Mouse (Mus musculus) heart, postnatal 4 days (tissue): Measurements from ENCODE around the gene Mag. TPM values are rescaled to one million over a fixed set of nuclear protein-coding genes. Genes with fewer than 3 reads are reported as not detected.

Experiments used
- DNase-seq: peaks from one replicate; pipeline ENCODE4 v3.0.0; 2021
- total RNA-seq, 2 experiments: library from RNA; stranded (reverse); gene quantifications; 2 replicates each; pipeline ENCODE4 v1.2.3; 2021

Mag gene
- total RNA-seq, 2 experiments from 2014 or later = 0.31 to 1.3 TPM

DNA sequence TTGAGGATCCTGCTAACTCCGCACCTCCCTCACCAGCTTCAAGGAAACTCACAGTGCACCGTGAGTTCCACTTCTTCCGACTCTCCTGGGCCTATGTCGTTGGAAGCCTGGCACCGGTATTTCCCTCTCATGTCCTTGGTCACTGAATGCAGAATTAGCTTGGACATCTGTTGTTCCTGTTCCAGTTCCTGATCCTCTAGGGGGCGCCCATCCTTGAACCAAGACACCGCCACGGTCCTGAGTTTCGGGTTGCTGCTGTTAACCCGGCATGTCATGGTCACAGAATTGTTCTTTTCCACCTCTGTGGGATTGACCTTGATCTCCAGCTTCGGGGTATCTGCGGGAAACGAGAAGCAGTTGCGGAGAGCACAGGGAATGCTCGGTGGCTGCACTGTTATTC, 41.6 kb downstream of the Mag start:
- peak; percentile 84 for DNase-seq

DNA sequence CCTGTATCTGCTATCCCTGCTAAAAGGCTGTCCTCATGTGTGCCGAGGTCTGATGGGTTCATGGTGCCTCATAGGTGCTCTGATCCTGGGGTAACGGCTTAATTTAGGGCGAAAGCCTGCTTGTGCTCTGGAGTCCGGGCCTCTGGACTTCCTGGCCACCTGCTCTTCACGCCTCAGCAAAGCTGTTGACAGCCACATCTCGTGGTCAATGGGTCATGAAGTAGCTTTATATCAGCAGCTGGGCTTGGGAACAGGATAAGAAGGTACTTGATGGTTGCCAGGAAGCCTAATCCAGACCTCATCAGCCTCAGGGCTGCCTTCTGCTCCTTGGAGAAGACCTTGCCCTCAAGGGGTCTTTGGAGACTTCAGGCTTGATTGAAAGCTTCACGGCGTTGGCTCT, 51.3 kb downstream of the Mag start:
- no peak for DNase-seq

- DNase-seq = no peak
Observed at GRCm38 (mm10) chr7:30861464-30861863, 53.2 kb downstream of the Mag start, which contains the start of gene Ffar1. Gene Ffar1 (minus strand): TSS chr7:30861564.

DNA sequence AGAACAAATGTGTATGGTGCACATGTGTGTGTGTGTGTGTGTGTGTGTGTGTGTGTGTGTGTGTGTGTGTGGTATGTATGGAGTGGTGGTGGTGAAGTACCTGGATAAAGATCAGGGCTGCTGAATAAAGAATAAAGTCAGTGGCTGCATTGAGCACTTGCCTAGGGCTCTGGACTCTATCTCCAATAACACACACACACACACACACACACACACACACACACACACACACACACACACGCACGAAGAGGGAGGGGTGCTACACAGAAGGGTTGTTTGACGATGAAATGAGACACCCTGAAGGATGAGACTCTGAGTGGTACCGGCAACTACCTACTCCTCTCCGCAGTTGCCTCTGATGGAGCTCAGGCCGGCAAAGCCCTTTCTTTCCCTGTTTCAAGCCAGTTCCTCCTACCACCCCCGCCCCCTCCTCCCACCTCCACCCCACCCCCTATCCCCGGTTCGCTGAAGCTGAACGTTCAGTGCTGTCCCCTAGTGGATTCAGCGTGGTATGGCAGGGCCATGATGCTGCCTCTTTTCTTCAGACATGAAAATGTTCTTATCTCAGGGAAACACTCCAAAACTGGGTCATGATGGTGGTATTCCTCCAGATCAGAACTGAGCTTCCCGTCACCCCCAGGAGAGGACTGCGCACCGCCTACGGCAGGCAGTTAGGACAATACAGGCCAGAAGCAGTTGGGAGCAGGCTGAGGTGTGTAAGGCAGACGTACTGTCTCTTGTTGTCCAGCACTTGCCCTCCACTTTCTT, 54.9 kb downstream of the Mag start:
- DNase-seq = peak; percentile 68

GRCm38 (mm10) chr7:30859290-30859634, 55.4 kb downstream of the Mag start:
- DNase-seq = peak; percentile 81

GRCm38 (mm10) chr7:30857746-30858145, 56.9 kb downstream of the Mag start:
- no peak for DNase-seq

GRCm38 (mm10) chr7:30856078-30856477, 58.6 kb downstream of the Mag start, which contains the start of gene Ffar3:
Gene Ffar3 (minus strand): TSS chr7:30856178.
- no peak for DNase-seq

DNA sequence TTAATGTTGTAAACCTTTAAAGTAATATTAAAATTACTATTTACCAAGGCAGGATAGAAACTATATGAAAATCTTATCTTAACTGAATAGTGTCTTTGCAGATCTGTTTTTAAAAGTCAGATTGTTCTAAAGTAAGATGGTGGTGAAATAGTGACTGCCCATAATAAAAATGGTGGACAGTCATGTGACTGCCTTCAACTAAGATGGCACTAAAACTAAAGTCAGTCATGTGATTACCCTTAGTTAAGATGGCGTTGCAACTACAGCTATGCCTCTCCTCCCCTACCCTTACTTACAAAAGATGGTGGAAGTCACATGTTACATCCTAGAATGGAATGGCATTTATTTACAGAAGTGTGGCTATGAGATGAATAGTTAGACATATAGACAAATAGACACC, 63.3 kb downstream of the Mag start:
- no peak for DNase-seq

Other genes starting within 250 kb of the Mag start
- 10 to 100 TPM; 13.1 to 16.6 TPM for gene Haus5, start 249.9 kb downstream of the Mag start, total RNA-seq
- not detected for gene Pmis2, start 243.3 kb downstream of the Mag start, total RNA-seq
- gene 2200002J24Rik, start 215.9 kb downstream of the Mag start, total RNA-seq = not detected
- gene Atp4a, start 202.7 kb downstream of the Mag start, total RNA-seq = under 1 TPM; 0.14 to 0.74 TPM
- 100 to 1,000 TPM; 208 to 221 TPM for gene Tmem147, start 185.3 kb downstream of the Mag start, total RNA-seq
- not detected for gene Gapdhs, start 171.2 kb downstream of the Mag start, total RNA-seq
- gene Sbsn, start 163.4 kb downstream of the Mag start, total RNA-seq = 1 to 10 TPM; 4.8 to 5.1 TPM
- 1 to 10 TPM; 4.6 to 5.7 TPM for gene Dmkn, start 151.1 kb downstream of the Mag start, total RNA-seq
- gene Krtdap, start 127.0 kb downstream of the Mag start, total RNA-seq = not detected
- gene Ffar2, start 91.1 kb downstream of the Mag start, total RNA-seq = not detected
- not detected for gene Ffar3, start 58.7 kb downstream of the Mag start, total RNA-seq
- gene Ffar1, start 53.3 kb downstream of the Mag start, total RNA-seq = not detected
- gene Cd22, start 34.5 kb downstream of the Mag start, total RNA-seq = 1 to 10 TPM in 1 of 2 experiments, under 1 TPM in 1; 0.09 to 1.2 TPM
- 1 to 10 TPM in 1 of 2 experiments, under 1 TPM in 1; 0.76 to 1.2 TPM for gene Hamp2, start 9.8 kb upstream of the Mag start, total RNA-seq
- gene Hamp, start 29.2 kb upstream of the Mag start, total RNA-seq = 1 to 10 TPM; 1.6 to 1.9 TPM
- gene Usf2, start 41.9 kb upstream of the Mag start, total RNA-seq = 100 to 1,000 TPM; 100 to 103 TPM
- 1 to 10 TPM; 5.5 to 5.6 TPM for gene Lsr, start 58.6 kb upstream of the Mag start, total RNA-seq
- gene Fam187b, start 58.9 kb upstream of the Mag start, total RNA-seq = under 1 TPM; 0.36 TPM
- 10 to 100 TPM; 28.9 to 31.7 TPM for gene Fxyd5, start 127.6 kb upstream of the Mag start, total RNA-seq
- 1 to 10 TPM in 1 of 2 experiments, under 1 TPM in 1; 0.98 to 2.4 TPM for gene Fxyd7, start 136.6 kb upstream of the Mag start, total RNA-seq
- 100 to 1,000 TPM; 646 to 728 TPM for gene Fxyd1, start 142.3 kb upstream of the Mag start, total RNA-seq
- gene Lgi4, start 144.5 kb upstream of the Mag start, total RNA-seq = 1 to 10 TPM in 1 of 2 experiments, under 1 TPM in 1; 0.95 to 1.4 TPM
- gene Fxyd3, start 161.8 kb upstream of the Mag start, total RNA-seq = 1 to 10 TPM; 2.0 to 3.5 TPM
- 1 to 10 TPM; 2.2 to 2.6 TPM for gene Hpn, start 200.4 kb upstream of the Mag start, total RNA-seq
- 10 to 100 TPM in 1 of 2 experiments, 1 to 10 TPM in 1; 8.2 to 10.4 TPM for gene Scn1b, start 212.1 kb upstream of the Mag start, total RNA-seq
- gene Gramd1a, start 241.0 kb upstream of the Mag start, total RNA-seq = 10 to 100 TPM; 32.9 to 36.0 TPM